Mouse (Mus musculus) thymus, adult 18-20 months (tissue): ENCODE data around the gene Tgm7.
A peak's percentile ranks its signal among the peaks of the same experiment; 100 is the strongest.

Experiments
- DNase-seq, 2 experiments: peaks; one replicate each; pipeline ENCODE4 v3.0.0; 2022; ENCODE audit warnings: mixed read lengths in 2 of 2

Tgm7 gene

GRCm38 (mm10) chr2:121069506-121069905 is 40.1 kb downstream of the Tgm7 start:
- DNase-seq: no peak

- DNase-seq: peak in 1 of 2 experiments; percentile 19
These were observed 42.5 kb downstream of the Tgm7 start for GRCm38 (mm10) chr2:121067116-121067515.

GRCm38 (mm10) chr2:121061315-121061714 is 48.3 kb downstream of the Tgm7 start:
- no peak for DNase-seq

DNA sequence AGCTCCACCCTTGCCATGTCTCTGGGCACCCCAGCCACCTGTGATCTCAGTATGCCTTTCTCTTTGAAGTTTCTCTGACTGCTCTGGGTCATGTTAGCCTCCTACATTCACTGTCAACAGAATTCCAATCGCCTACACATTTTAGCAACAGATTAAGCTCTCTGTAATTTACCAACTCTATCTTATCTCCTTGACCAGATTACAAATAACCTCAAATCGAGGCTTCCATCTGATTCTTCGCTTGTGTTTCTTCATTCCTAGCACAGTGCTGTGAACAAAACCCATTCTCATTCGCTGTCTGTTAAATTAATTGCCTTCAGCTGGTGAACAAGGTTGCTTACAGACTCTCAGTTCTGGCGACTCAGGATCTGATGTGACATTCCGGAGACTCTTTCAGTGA is 51.6 kb downstream of the Tgm7 start:
- no peak for DNase-seq

GRCm38 (mm10) chr2:121055915-121056314 is 53.7 kb downstream of the Tgm7 start:
- no peak for DNase-seq

DNA sequence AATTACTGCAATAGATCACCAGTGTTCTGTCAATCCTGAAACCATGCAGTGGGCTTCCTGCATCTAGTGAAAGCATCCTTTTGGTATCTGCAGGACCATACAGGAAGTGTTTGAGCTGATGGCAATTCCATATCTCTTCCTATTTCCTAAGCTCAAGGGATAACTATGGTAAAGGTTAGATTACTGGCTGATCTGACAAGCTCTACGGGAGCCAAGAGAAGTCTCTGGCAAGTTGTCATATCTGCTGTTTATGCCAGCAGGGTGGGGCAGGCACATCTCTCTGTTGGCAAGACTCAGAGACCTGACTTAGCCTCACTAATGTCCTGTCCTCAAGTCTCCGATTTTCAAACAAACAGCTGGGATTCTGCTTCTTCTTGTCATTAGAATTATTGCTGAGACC is 55.5 kb downstream of the Tgm7 start:
- no peak for DNase-seq

GRCm38 (mm10) chr2:121052176-121052575 is 57.4 kb downstream of the Tgm7 start:
- no peak for DNase-seq

GRCm38 (mm10) chr2:121045653-121046052 is 63.9 kb downstream of the Tgm7 start:
- no peak for DNase-seq
